Mouse (Mus musculus): Measurements from ENCODE around the gene Vps25. TPM values are rescaled to one million over a fixed set of nuclear protein-coding genes. Genes with fewer than 3 reads are reported as not detected.

Vps25 gene
- polyA plus RNA-seq, 1 experiment from 2014 or later: 128 TPM

GRCm38 (mm10) chr11:101287306-101287705 is 33.8 kb downstream of the Vps25 start:
- Histone ChIP-seq H3K4me1 (ENCODE audit: control insufficient read depth, insufficient read depth, low read length) (no peaks in the 10 kb centered on the region), H3K9ac (ENCODE audit: low read depth, low read length) (no peak overlapping the region), H3K4me3 (ENCODE audit: low read depth, low read length) (no peak overlapping the region), H3K36me3 (ENCODE audit: control insufficient read depth, insufficient read depth, low read length) (peaks cover 19% of the 10 kb centered on the region), H3K27ac (ENCODE audit: low read depth, low read length) (no peak overlapping the region), H3K4me2 (no peak overlapping the region), H3K9me3 (replicated peaks; ENCODE audit: control insufficient read depth, low read length) (no peaks in the 10 kb centered on the region), H3K27me3 (ENCODE audit: control insufficient read depth, insufficient read depth, low read length) (no peaks in the 10 kb centered on the region)
- 82% methylated on average over 9 of the region's 9 CpGs for WGBS (ENCODE audit: insufficient replicate concordance)
- ATAC-seq (replicated peaks; ENCODE audit: insufficient number of reproducible peaks, low FRiP score, low TSS enrichment): no peak

- H3K36me3 ChIP-seq (ENCODE audit: control insufficient read depth, insufficient read depth, low read length): peaks cover 25% of the 10 kb centered on the region
- no peaks in the 10 kb centered on the region for H3K9me3 ChIP-seq (replicated peaks; ENCODE audit: control insufficient read depth, low read length)
- ATAC-seq (replicated peaks; ENCODE audit: insufficient number of reproducible peaks, low FRiP score, low TSS enrichment): no peak
- no peak overlapping the region for H3K4me3 ChIP-seq (ENCODE audit: low read depth, low read length)
- no peak overlapping the region for H3K4me2 ChIP-seq
- no peak overlapping the region for H3K27ac ChIP-seq (ENCODE audit: low read depth, low read length)
- H3K9ac ChIP-seq (ENCODE audit: low read depth, low read length): no peak overlapping the region
- WGBS (ENCODE audit: insufficient replicate concordance): 92% methylated on average over 8 of the region's 8 CpGs
- H3K4me1 ChIP-seq (ENCODE audit: control insufficient read depth, insufficient read depth, low read length): no peaks in the 10 kb centered on the region
- H3K27me3 ChIP-seq (ENCODE audit: control insufficient read depth, insufficient read depth, low read length): no peaks in the 10 kb centered on the region
Observed at GRCm38 (mm10) chr11:101291231-101291630, 37.7 kb downstream of the Vps25 start.

DNA sequence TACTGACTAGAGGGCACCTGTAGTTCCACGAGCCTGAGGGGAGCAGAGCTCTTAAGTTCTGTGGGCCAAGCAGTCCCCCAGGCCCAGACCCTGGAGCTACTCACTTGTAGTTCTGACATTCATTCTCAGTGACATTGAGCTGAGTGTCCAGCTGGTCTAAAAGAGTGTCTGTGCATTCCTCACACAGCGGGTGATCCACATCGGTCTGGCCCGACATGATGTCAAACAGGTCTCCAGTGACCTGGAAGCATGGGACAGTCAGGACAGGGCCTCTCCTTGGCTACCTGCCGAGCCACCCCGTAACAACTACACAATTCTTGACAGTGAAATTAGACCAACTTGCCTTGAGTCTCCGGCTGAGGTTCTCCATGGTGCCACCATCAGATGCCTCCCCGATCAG is 41.7 kb downstream of the Vps25 start:
- H3K9ac ChIP-seq (ENCODE audit: low read depth, low read length): no peak overlapping the region
- H3K4me2 ChIP-seq: no peak overlapping the region
- no peaks in the 10 kb centered on the region for H3K27me3 ChIP-seq (ENCODE audit: control insufficient read depth, insufficient read depth, low read length)
- 89% methylated on average over 8 of the region's 8 CpGs for WGBS (ENCODE audit: insufficient replicate concordance)
- no peak for ATAC-seq (replicated peaks; ENCODE audit: insufficient number of reproducible peaks, low FRiP score, low TSS enrichment)
- H3K27ac ChIP-seq (ENCODE audit: low read depth, low read length): no peak overlapping the region
- H3K36me3 ChIP-seq (ENCODE audit: control insufficient read depth, insufficient read depth, low read length): peaks cover 20% of the 10 kb centered on the region
- H3K4me1 ChIP-seq (ENCODE audit: control insufficient read depth, insufficient read depth, low read length): no peaks in the 10 kb centered on the region
- H3K4me3 ChIP-seq (ENCODE audit: low read depth, low read length): no peak overlapping the region
- H3K9me3 ChIP-seq (replicated peaks; ENCODE audit: control insufficient read depth, low read length): no peaks in the 10 kb centered on the region

DNA sequence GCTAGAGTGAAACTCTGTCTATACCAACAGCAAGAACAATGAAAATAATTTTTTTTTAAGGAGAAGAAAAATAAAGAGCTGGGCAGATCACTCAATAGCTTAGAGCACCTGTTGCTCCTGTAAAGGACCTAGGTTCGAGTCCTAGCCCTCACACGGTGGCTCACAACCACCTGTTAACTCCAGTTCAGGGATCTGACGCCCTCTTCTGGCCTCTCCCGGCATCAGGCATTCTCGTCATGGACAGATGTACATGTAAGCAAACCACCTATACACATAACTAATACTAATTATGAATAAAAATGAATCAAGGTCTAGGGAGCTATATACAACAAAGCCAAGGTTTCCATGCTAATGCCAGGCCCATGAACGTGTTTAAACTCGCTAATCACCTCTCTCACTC is 47.4 kb downstream of the Vps25 start:
- WGBS (ENCODE audit: insufficient replicate concordance): 59% methylated on average over 7 of the region's 7 CpGs
- H3K9me3 ChIP-seq (replicated peaks; ENCODE audit: control insufficient read depth, low read length): no peaks in the 10 kb centered on the region
- H3K4me2 ChIP-seq: peak overlapping the region; percentile 99

DNA sequence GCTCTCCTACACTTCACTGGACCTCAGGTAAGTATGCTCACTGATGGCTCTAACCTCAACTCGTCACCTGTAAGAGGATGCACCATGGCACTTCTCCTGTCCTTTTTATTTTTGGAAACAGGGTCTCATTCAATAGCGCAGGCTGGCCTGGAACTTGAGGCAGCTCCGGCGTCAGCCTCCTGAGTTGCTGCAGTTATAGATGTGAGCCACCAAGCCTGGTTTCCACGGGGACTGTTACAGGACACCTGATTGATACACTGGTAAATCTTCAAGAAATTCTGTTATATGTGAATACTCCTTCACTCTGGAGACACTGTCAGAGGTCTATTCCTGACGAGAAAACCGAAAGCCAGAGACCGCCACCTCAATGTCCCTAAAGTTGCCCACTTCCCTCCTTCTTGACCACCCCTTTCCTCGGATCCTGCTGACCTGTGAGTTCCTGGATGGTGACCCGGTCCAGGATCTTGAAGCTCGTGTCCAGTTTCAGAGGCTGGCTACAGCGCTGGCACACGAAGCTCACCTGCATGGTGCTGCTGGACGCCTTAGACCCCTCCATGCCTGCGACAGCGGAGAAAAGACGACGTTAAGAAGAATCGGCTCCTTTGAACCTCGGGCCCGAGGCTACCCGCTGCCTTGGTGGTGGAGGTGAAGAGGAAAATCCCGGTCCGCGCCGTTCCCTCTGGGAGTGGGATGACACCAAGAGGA is 47.9 kb downstream of the Vps25 start:
- Histone ChIP-seq H3K9ac (ENCODE audit: low read depth, low read length) (peak overlapping the region; percentile 86), H3K36me3 (ENCODE audit: control insufficient read depth, insufficient read depth, low read length) (peaks cover 6% of the 10 kb centered on the region), H3K4me2 (peak overlapping the region; percentile 99), H3K27ac (ENCODE audit: low read depth, low read length) (peak overlapping the region; percentile 35; the same call in 1 of the 2 replicates), H3K4me1 (ENCODE audit: control insufficient read depth, insufficient read depth, low read length) (peaks cover 13% of the 10 kb centered on the region), H3K4me3 (ENCODE audit: low read depth, low read length) (peak overlapping the region; percentile 96), H3K9me3 (replicated peaks; ENCODE audit: control insufficient read depth, low read length) (no peaks in the 10 kb centered on the region), H3K27me3 (ENCODE audit: control insufficient read depth, insufficient read depth, low read length) (no peaks in the 10 kb centered on the region)
- ATAC-seq (replicated peaks; ENCODE audit: insufficient number of reproducible peaks, low FRiP score, low TSS enrichment): peak; percentile 35; the same call in 1 of the 2 replicates
- 11% methylated on average over 26 of the region's 26 CpGs for WGBS (ENCODE audit: insufficient replicate concordance)

More for the DNA sequence above, 47.4 kb downstream of the Vps25 start:
- Histone ChIP-seq H3K36me3 (ENCODE audit: control insufficient read depth, insufficient read depth, low read length) (peaks cover 6% of the 10 kb centered on the region), H3K27me3 (ENCODE audit: control insufficient read depth, insufficient read depth, low read length) (no peaks in the 10 kb centered on the region), H3K4me1 (ENCODE audit: control insufficient read depth, insufficient read depth, low read length) (peaks cover 13% of the 10 kb centered on the region), H3K27ac (ENCODE audit: low read depth, low read length) (no peak overlapping the region), H3K9ac (ENCODE audit: low read depth, low read length) (peak overlapping the region; percentile 86), H3K4me3 (ENCODE audit: low read depth, low read length) (peak overlapping the region; percentile 96)
- no peak for ATAC-seq (replicated peaks; ENCODE audit: insufficient number of reproducible peaks, low FRiP score, low TSS enrichment)

GRCm38 (mm10) chr11:101302004-101302798 is 48.7 kb downstream of the Vps25 start, which contains the start of gene Becn1:
TSS of gene Becn1 (minus strand) at chr11:101302286.
- Histone ChIP-seq H3K9ac (ENCODE audit: low read depth, low read length) (peak within 1 kb of the TSS; percentile 86), H3K4me3 (ENCODE audit: low read depth, low read length) (peak within 1 kb of the TSS; percentile 96), H3K27me3 (ENCODE audit: control insufficient read depth, insufficient read depth, low read length) (no peaks in the 10 kb centered on the region), H3K9me3 (replicated peaks; ENCODE audit: control insufficient read depth, low read length) (no peaks in the 10 kb centered on the region), H3K36me3 (ENCODE audit: control insufficient read depth, insufficient read depth, low read length) (peaks cover 6% of the 10 kb centered on the region), H3K27ac (ENCODE audit: low read depth, low read length) (peak within 1 kb of the TSS; percentile 35; the same call in 1 of the 2 replicates), H3K4me2 (peak within 1 kb of the TSS; percentile 99), H3K4me1 (ENCODE audit: control insufficient read depth, insufficient read depth, low read length) (peaks cover 13% of the 10 kb centered on the region)
- peak; percentile 88 for ATAC-seq (replicated peaks; ENCODE audit: insufficient number of reproducible peaks, low FRiP score, low TSS enrichment)
- WGBS (ENCODE audit: insufficient replicate concordance): 7% methylated on average over 39 of the region's 39 CpGs

- ATAC-seq (replicated peaks; ENCODE audit: insufficient number of reproducible peaks, low FRiP score, low TSS enrichment): no peak
- no peak overlapping the region for H3K27ac ChIP-seq (ENCODE audit: low read depth, low read length)
- H3K9ac ChIP-seq (ENCODE audit: low read depth, low read length): no peak overlapping the region
- no peaks in the 10 kb centered on the region for H3K27me3 ChIP-seq (ENCODE audit: control insufficient read depth, insufficient read depth, low read length)
- no peak overlapping the region for H3K4me3 ChIP-seq (ENCODE audit: low read depth, low read length)
- no peaks in the 10 kb centered on the region for H3K36me3 ChIP-seq (ENCODE audit: control insufficient read depth, insufficient read depth, low read length)
- 21% methylated on average over 5 of the region's 5 CpGs for WGBS (ENCODE audit: insufficient replicate concordance)
- H3K4me2 ChIP-seq: no peak overlapping the region
- no peaks in the 10 kb centered on the region for H3K4me1 ChIP-seq (ENCODE audit: control insufficient read depth, insufficient read depth, low read length)
- no peaks in the 10 kb centered on the region for H3K9me3 ChIP-seq (replicated peaks; ENCODE audit: control insufficient read depth, low read length)
Observed at GRCm38 (mm10) chr11:101307744-101308143, 54.2 kb downstream of the Vps25 start.

Data from heart, embryonic 11.5 days (tissue).